Mouse (Mus musculus) liver, adult 2 months (tissue): ENCODE results near the gene Mllt6.

Experiments used
- CTCF ChIP-seq: fragments of 200-500 bp; IDR thresholded peaks from 2 replicates; pipeline ENCODE4 v1.5.1; 2011; ENCODE audit warnings: low read depth, low read length, control low read depth
- POLR2A ChIP-seq: fragments of 200-500 bp; IDR thresholded peaks from 2 replicates; pipeline ENCODE4 v1.6.1; 2011; ENCODE audit warnings: low read length, control low read depth; ENCODE audit not compliant: insufficient read depth; ENCODE audit errors: extremely low read depth

GRCm38 (mm10) chr11:97642746-97643145, 20.5 kb upstream of the Mllt6 start:
- TF ChIP-seq CTCF (no peak), POLR2A (no peak)
